Mouse (Mus musculus): ENCODE results near the gene Pts.

DNA sequence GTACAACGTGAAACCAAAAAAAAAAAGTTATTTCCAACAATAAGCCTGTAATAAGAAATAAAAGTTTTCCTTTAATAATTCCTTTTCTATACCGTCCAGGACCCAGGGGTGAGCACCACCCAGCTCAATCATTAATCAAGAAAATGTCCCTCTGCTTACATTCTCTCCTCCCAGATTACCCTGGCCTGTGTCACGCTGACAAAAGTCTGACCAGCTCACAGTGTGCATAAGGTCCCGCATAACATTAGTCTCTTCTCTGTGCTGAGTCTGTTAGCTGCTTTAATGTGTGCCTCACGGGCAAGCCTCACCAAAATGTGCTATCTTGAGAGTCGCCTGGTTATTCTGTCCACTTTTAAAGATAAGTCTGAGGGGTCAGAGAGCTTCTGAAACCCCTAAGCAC lies 23.1 kb downstream of the Pts start:
- TF ChIP-seq E2F4 (IDR thresholded peaks at IDR 0.05; ENCODE audit: insufficient read depth), result no peak
- TF ChIP-seq POLR2A (IDR thresholded peaks at IDR 0.05; ENCODE audit: insufficient read length, low read depth), result no peak
- no peak for TF ChIP-seq MYOD1 (IDR thresholded peaks at IDR 0.05; ENCODE audit: control insufficient read depth in 1 of 3, insufficient read length in 2 of 3, low read depth in 2 of 3)
- no peak for TF ChIP-seq CEBPB (IDR thresholded peaks at IDR 0.05; ENCODE audit: insufficient read depth, poor library complexity, severe bottlenecking)
- no peak for TF ChIP-seq POLR2AphosphoS2 (IDR thresholded peaks at IDR 0.05; ENCODE audit: insufficient read length, low read depth)
- no peak for TF ChIP-seq REST (IDR thresholded peaks at IDR 0.05; ENCODE audit: insufficient read depth, insufficient read length)
- no peak for TF ChIP-seq MAX (IDR thresholded peaks at IDR 0.05; ENCODE audit: low read depth)
- TF ChIP-seq TCF12 (IDR thresholded peaks at IDR 0.05; ENCODE audit: insufficient read depth, poor library complexity, severe bottlenecking), result no peak

All from myocyte (in vitro differentiated cells).